Mouse (Mus musculus) ES-E14 (cell line): ENCODE measurements around the gene Ppp2r5c.

Source experiments
- CHD2 ChIP-seq: IDR thresholded peaks from 2 replicates; pipeline ENCODE4 v1.6.1; 2014; ENCODE audit warnings: mild to moderate bottlenecking, low read depth, low read length, inconsistent platforms
- HCFC1 ChIP-seq: IDR thresholded peaks from 2 replicates; pipeline ENCODE4 v1.6.1; 2012; ENCODE audit warnings: low read length, inconsistent platforms, borderline replicate concordance; ENCODE audit not compliant: insufficient read depth
- MAFK ChIP-seq: IDR thresholded peaks from 2 replicates; pipeline ENCODE4 v1.6.1; 2014; ENCODE audit warnings: mild to moderate bottlenecking, low read depth, low read length, inconsistent platforms; ENCODE audit not compliant: insufficient read depth
- ZC3H11A ChIP-seq: IDR thresholded peaks from 2 replicates; pipeline ENCODE4 v1.6.1; 2012; ENCODE audit warnings: low read depth, mild to moderate bottlenecking, inconsistent platforms, low read length, borderline replicate concordance
- ZNF384 ChIP-seq: IDR thresholded peaks from 2 replicates; pipeline ENCODE4 v1.6.1; 2012; ENCODE audit warnings: low read depth, low read length, inconsistent platforms

DNA sequence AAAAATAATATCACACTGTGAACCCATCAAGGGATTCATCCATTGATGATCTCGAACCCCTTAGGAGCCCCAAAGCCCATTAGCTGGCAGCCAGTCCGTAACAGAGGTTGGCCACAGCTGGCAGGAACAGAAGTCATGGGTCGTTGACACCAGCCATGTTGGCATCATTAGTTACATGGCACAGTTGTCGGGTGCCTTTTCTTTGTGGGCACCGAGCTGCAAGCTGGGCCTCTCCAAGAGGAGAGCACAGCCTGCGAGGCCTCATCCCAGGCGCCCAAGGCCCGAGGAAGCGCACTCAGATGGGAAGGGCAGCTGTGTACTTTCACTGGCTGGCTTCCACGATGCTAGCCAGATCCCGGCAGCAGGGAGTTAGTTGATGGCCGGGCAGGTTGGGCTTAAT, 64.3 kb downstream of the Ppp2r5c start:
- no peak for TF ChIP-seq CHD2
- no peak for TF ChIP-seq ZNF384
- no peak for TF ChIP-seq ZC3H11A
- no peak for TF ChIP-seq MAFK
- TF ChIP-seq HCFC1, result no peak
